Mouse (Mus musculus) liver, adult (tissue): ENCODE results near the gene Olfr126.

Source experiments
- GATA4 ChIP-seq: IDR thresholded peaks from 2 replicates; pipeline ENCODE4 v1.6.1; 2014; ENCODE audit warnings: mild to moderate bottlenecking, low read length; ENCODE audit not compliant: insufficient replicate concordance

The Olfr126 gene

DNA sequence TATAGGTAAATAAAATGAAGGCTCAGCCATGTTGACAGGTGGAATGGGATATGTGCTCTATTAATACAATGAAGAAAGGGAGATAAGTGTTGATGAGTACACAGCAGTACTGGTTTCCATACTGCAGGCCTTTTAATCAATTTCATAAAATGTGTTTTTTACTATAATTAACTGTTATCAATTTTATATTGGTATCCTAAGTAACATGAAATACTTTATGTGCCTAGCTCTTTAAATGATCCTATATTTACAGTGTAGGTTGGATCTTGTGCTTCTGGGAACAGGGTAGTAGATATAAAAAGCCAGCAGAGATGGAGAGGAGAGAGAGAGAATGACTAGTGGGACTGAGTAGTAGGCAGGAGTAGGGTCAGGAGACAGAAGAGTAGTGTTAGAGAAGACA is at the start of gene Olfr126:
Olfr126 (plus strand) TSS at position 301 of the 400 bp plus-strand sequence.
- no peak for TF ChIP-seq GATA4

DNA sequence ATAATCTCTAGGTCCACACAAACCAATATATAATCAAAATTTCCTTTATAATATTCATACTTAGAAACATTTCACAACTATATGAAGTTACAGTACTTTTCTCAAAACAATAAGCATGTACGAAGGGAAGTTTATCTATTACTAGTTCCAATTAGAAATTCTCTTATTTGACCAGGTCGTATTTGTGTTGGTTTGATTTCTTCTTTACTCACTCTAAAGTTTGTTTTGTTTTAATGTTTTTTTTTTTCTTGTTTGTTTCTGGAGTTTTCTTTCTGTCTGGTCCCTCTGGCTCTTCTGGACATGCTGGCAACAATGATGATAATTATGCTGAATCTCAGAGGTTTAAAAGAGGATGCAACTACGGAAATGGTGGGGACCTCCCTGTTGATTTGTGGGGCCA is 47.7 kb upstream of the Olfr126 start, which contains the start of gene Olfr124:
Olfr124 (plus strand) TSS at position 301 of the 400 bp plus-strand sequence.
- TF ChIP-seq GATA4 = no peak

DNA sequence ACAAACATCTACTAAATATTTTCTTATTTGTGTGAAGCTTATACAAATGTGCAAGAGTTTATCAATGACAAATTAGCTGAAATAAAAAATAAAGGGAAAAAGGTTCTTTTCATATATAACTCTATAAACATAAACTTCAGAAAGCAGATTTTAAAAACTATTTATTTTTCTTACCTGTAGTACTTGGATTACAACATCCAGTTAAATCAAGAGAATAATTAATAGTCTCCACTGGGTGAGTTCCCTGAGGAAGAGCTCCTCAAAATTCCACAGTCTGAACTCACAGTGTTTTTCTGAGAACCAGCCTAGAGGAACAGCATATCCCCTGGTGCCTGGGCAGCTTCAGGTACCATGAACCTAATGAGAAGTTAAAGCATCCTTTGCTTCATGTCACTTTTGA is 14.6 kb upstream of the Olfr126 start, which contains the start of gene Olfr125:
Olfr125 (plus strand) TSS at position 301 of the 400 bp plus-strand sequence.
- no peak for TF ChIP-seq GATA4

DNA sequence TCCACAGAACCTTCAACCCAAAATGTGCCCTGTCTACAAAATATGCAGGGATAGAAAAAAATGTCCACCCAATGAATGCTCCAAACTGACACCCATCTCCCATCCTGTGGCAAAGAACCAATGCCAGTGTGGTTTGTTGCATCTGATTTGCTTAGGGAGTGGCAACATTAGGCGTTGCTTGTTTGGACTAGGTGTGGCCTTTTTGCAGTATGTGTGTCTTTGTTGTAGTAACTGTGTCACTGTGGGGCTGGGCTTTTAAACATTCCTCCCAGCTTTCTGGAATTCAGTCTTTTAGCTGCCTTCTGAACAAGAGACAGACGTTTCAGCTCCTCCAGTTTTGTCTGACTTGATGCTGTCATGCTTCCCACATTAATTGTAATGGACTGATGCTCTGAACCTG is 16.6 kb downstream of the Olfr126 start:
- TF ChIP-seq GATA4 = no peak

DNA sequence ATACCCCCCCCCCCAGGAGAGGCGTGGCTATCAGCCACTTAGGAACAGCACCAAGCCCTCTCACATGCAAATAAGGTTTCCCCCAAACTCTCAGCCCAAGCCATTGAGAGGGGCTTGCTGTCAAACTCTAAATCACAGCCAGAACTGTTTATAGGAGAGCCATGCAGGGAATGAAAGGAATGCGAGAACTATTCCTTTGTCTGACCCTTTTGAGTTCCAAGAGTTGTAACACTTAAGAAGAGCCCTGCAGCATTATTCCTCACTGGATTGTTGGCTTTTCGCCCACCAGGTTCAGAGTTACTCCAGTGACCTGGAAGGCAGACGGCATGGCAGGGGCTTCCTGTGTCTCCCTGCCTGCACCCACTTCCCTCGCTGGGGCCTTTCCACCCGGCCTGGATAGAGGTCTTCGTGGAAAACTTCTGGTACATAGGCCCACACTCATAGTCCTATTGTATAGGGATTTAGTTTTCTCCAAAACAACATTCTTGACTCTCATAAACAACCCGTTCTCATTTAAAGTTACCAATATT is 22.5 kb downstream of the Olfr126 start:
- TF ChIP-seq GATA4 = no peak

DNA sequence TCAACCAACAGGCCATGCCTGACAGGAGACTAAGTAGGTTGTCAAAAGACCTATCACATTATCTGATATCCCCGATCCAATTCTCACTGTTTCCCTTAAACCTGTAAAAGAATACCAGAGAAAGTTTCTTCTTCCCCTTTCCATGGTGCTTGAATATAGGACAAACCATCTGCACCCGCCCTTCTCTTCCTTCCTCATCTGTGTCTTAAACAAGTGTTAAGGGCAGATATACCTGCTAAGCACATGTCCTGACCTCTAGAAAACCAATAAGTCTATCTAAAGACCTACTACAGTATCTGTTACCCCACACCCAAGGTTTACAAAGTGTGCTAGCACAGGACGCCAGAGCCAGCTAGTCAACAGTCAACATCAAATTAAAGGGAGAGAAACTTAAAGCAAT is 26.5 kb downstream of the Olfr126 start:
- no peak for TF ChIP-seq GATA4

DNA sequence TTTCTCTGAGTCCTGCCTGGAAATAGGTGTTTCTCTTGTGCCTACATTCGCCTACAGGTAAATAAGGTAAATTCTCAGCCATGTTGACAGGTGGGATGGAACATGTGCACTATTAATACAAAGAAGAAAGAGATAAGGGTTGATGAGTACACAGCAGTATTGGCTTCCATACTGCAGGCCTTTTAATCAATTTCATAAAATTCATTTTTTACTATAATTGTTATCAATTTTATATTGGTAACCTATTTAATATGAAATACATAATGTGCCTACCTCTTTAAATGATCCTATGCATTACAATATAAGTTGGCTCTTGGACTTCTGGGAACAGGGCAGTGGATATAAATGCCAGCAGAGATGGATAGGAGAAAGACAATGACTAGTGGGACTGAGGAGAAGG is 52.9 kb downstream of the Olfr126 start, which contains the start of gene Olfr127:
Olfr127 (plus strand) TSS at position 301 of the 400 bp plus-strand sequence.
- no peak for TF ChIP-seq GATA4
